Mouse (Mus musculus): ENCODE results near the gene Ywhah. TPM values are rescaled to one million over a fixed set of nuclear protein-coding genes. Genes with fewer than 3 reads are reported as not detected.

Gene Ywhah
- 1,000 to 10,000 TPM; 1,367 to 1,478 TPM for total RNA-seq (2021)
- long read RNA-seq, experiment 1, transcript Ywhah-201 (2 exons, 1,764 nt): major isoform, 1,549 of 1,575 reads
- long read RNA-seq, experiment 1, partial matches to known transcripts: 0 of 1,575 reads
- long read RNA-seq, experiment 1, other reads (novel, unspliced or antisense): 25 of 1,575 reads
- long read RNA-seq, experiment 2, transcript Ywhah-201 (2 exons, 1,764 nt): major isoform, 2,160 of 2,202 reads
- long read RNA-seq, experiment 2, partial matches to known transcripts: 5 of 2,202 reads
- long read RNA-seq, experiment 2, other reads (novel, unspliced or antisense): 34 of 2,202 reads

- peak; percentile 97 to 98 for DNase-seq (ENCODE audit: low spot score in 2 of 2)
Observed at GRCm38 (mm10) chr5:33018561-33019425, at the start of gene Ywhah. Gene Ywhah, plus strand, starts transcription at chr5:33018816.

- no peak for DNase-seq (ENCODE audit: low spot score in 2 of 2)
Observed at GRCm38 (mm10) chr5:32976541-32976940, 42.1 kb upstream of the Ywhah start.

- DNase-seq (ENCODE audit: low spot score in 2 of 2): no peak
Observed at GRCm38 (mm10) chr5:32977179-32977578, 41.4 kb upstream of the Ywhah start.

GRCm38 (mm10) chr5:32985379-32985778 lies 33.2 kb upstream of the Ywhah start:
- no peak for DNase-seq (ENCODE audit: low spot score in 2 of 2)

GRCm38 (mm10) chr5:32987873-32988272 lies 30.7 kb upstream of the Ywhah start:
- no peak for DNase-seq (ENCODE audit: low spot score in 2 of 2)

GRCm38 (mm10) chr5:32989959-32990640 lies 28.5 kb upstream of the Ywhah start:
- DNase-seq (ENCODE audit: low spot score in 2 of 2): no peak

GRCm38 (mm10) chr5:32991152-32991551 lies 27.5 kb upstream of the Ywhah start:
- peak; percentile 71 to 91 for DNase-seq (ENCODE audit: low spot score in 2 of 2)

GRCm38 (mm10) chr5:32994471-32994870 lies 24.1 kb upstream of the Ywhah start:
- no peak for DNase-seq (ENCODE audit: low spot score in 2 of 2)

GRCm38 (mm10) chr5:32995756-32996155 lies 22.9 kb upstream of the Ywhah start:
- DNase-seq (ENCODE audit: low spot score in 2 of 2): no peak

GRCm38 (mm10) chr5:32996560-32996959 lies 22.1 kb upstream of the Ywhah start:
- DNase-seq (ENCODE audit: low spot score in 2 of 2): no peak

- no peak for DNase-seq (ENCODE audit: low spot score in 2 of 2)
Observed at GRCm38 (mm10) chr5:32997686-32998085, 20.9 kb upstream of the Ywhah start.

GRCm38 (mm10) chr5:32998783-32999182 lies 19.8 kb upstream of the Ywhah start:
- no peak for DNase-seq (ENCODE audit: low spot score in 2 of 2)

GRCm38 (mm10) chr5:33001111-33001510 lies 17.5 kb upstream of the Ywhah start:
- DNase-seq (ENCODE audit: low spot score in 2 of 2): no peak

- DNase-seq (ENCODE audit: low spot score in 2 of 2): no peak
Observed at GRCm38 (mm10) chr5:33002781-33003180, 15.8 kb upstream of the Ywhah start.

GRCm38 (mm10) chr5:33003500-33003899 lies 15.1 kb upstream of the Ywhah start:
- DNase-seq (ENCODE audit: low spot score in 2 of 2): no peak

- DNase-seq (ENCODE audit: low spot score in 2 of 2): no peak
Observed at GRCm38 (mm10) chr5:33004110-33004509, 14.5 kb upstream of the Ywhah start.

GRCm38 (mm10) chr5:33005442-33006145 lies 13.0 kb upstream of the Ywhah start:
- DNase-seq (ENCODE audit: low spot score in 2 of 2): no peak

- DNase-seq (ENCODE audit: low spot score in 2 of 2): peak in 1 of 2 experiments; percentile 79
Observed at GRCm38 (mm10) chr5:33006670-33007069, 11.9 kb upstream of the Ywhah start.

GRCm38 (mm10) chr5:33007371-33007770 lies 11.2 kb upstream of the Ywhah start:
- DNase-seq (ENCODE audit: low spot score in 2 of 2): no peak

GRCm38 (mm10) chr5:33009301-33009700 lies 9.3 kb upstream of the Ywhah start:
- no peak for DNase-seq (ENCODE audit: low spot score in 2 of 2)

Data from layer of hippocampus, postnatal 14 days (tissue).